Mouse (Mus musculus): ENCODE data around the gene Fndc10. TPM values are rescaled to one million over a fixed set of nuclear protein-coding genes. Genes with fewer than 3 reads are reported as not detected.
"Not testable (repeated sequence)": the region's sequence is repeated elsewhere in the genome, so short reads cannot be mapped to it uniquely, and the experiment has no call there.

Fndc10 gene
- 9.3 and 11.2 TPM in 2 replicates for polyA plus RNA-seq (2016; fragmentation: Nextera tagmentation; extraction: Ambion mirVana)

GRCm38 (mm10) chr4:155694111-155694481, at the start of gene Fndc10:
Gene Fndc10 (plus strand): TSS chr4:155694342.
- H3K27me3 ChIP-seq, result peaks cover 25% of the 10 kb centered on the region
- under 1% methylated on average over 33 of the region's 47 CpGs for WGBS
- H3K4me1 ChIP-seq (replicated peaks), result peaks cover 16% of the 10 kb centered on the region
- H3K4me2 ChIP-seq, result peak within 1 kb of the TSS; percentile 88
- no peaks in the 10 kb centered on the region for H3K9me3 ChIP-seq
- H3K4me3 ChIP-seq (replicated peaks), result peak within 1 kb of the TSS; percentile 79
- H3K27ac ChIP-seq, result peak within 1 kb of the TSS; percentile 64; the same call in 1 of the 2 replicates
- H3K9ac ChIP-seq (replicated peaks), result peak within 1 kb of the TSS; percentile 83
- ATAC-seq (ENCODE audit: insufficient number of reproducible peaks, insufficient read depth, low FRiP score, low TSS enrichment, low read depth), result peak; percentile 58; the same call in 1 of the 2 replicates
- no peaks in the 10 kb centered on the region for H3K36me3 ChIP-seq

- H3K9me3 ChIP-seq, result not testable (repeated sequence)
- 92% methylated on average over 2 of the region's 2 CpGs for WGBS
These were observed 48.8 kb upstream of the Fndc10 start, which contains the start of gene Gm10563 for GRCm38 (mm10) chr4:155645308-155645707. Gene Gm10563 (minus strand): TSS chr4:155645408.

DNA sequence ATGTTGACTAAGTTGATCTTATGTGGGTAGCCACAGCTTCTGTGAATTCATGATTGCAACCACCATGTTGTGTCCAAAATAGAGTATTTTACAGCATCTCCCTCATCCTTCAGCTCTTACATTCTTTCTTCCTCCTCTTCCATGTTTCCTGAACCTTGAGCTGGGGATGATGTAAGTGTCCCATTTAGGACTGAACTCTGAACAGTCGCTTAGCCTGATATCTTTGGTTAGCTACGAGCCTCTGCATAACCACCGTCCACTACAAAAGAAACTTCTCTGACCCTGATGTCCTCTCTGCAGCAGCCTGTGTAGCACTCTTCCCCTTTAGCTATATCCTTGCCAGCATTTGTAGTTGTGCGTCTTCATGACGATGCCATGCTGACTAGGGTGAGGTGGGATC, 48.4 kb upstream of the Fndc10 start:
- no peak overlapping the region for H3K4me3 ChIP-seq (replicated peaks)
- no peak for ATAC-seq (ENCODE audit: insufficient number of reproducible peaks, insufficient read depth, low FRiP score, low TSS enrichment, low read depth)
- H3K9ac ChIP-seq (replicated peaks), result no peak overlapping the region
- peaks cover 2% of the 10 kb centered on the region for H3K27me3 ChIP-seq
- no peaks in the 10 kb centered on the region for H3K4me1 ChIP-seq (replicated peaks)
- H3K4me2 ChIP-seq, result no peak overlapping the region
- WGBS, result 93% methylated on average over 5 of the region's 5 CpGs
- peaks cover 94% of the 10 kb centered on the region for H3K36me3 ChIP-seq
- H3K27ac ChIP-seq, result no peak overlapping the region
- H3K9me3 ChIP-seq, result no peaks in the 10 kb centered on the region

More at GRCm38 (mm10) chr4:155645308-155645707, 48.8 kb upstream of the Fndc10 start, which contains the start of gene Gm10563:
- not testable (repeated sequence) for ATAC-seq (ENCODE audit: insufficient number of reproducible peaks, insufficient read depth, low FRiP score, low TSS enrichment, low read depth); H3K27me3 ChIP-seq; H3K27ac ChIP-seq; H3K4me1 ChIP-seq (replicated peaks); H3K9ac ChIP-seq (replicated peaks); H3K4me2 ChIP-seq; H3K4me3 ChIP-seq (replicated peaks)
- H3K36me3 ChIP-seq, result peaks cover 94% of the 10 kb centered on the region

DNA sequence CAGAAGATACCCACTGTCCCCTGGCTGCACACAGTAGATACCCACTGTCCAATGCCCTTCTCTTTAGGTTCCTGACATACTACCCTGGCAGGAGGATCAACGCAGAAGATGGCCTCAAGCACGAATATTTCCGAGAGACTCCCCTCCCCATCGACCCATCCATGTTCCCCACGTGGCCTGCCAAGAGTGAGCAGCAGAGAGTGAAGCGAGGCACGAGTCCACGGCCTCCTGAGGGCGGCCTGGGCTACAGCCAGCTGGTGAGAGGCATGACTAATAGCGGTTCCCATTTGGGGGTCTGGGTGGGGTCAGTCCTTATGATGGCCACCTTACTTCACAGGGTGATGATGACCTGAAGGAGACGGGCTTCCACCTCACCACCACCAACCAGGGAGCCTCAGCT, 44.8 kb upstream of the Fndc10 start:
- ATAC-seq (ENCODE audit: insufficient number of reproducible peaks, insufficient read depth, low FRiP score, low TSS enrichment, low read depth), result no peak
- 92% methylated on average over 11 of the region's 11 CpGs for WGBS
- H3K36me3 ChIP-seq, result peaks cover 71% of the 10 kb centered on the region

GRCm38 (mm10) chr4:155651553-155652269, 42.4 kb upstream of the Fndc10 start:
- no peak overlapping the region for H3K27ac ChIP-seq
- H3K9ac ChIP-seq (replicated peaks), result no peak overlapping the region; the same call in 1 of the 2 replicates
- peaks cover 36% of the 10 kb centered on the region for H3K4me1 ChIP-seq (replicated peaks)
- WGBS, result 64% methylated on average over 15 of the region's 15 CpGs
- peaks cover 60% of the 10 kb centered on the region for H3K36me3 ChIP-seq
- H3K4me3 ChIP-seq (replicated peaks), result 0 out of 2 replicates have a peak overlapping the region, but pooled peaks have one; percentile 50
- peak overlapping the region; percentile 93; the same call in 1 of the 2 replicates for H3K4me2 ChIP-seq
- peaks cover 62% of the 10 kb centered on the region for H3K27me3 ChIP-seq
- no peak for ATAC-seq (ENCODE audit: insufficient number of reproducible peaks, insufficient read depth, low FRiP score, low TSS enrichment, low read depth)
- H3K9me3 ChIP-seq, result no peaks in the 10 kb centered on the region

More for the DNA sequence above, 44.8 kb upstream of the Fndc10 start:
- Histone ChIP-seq H3K4me3 (replicated peaks) (no peak overlapping the region), H3K27me3 (peaks cover 39% of the 10 kb centered on the region), H3K27ac (no peak overlapping the region), H3K9me3 (no peaks in the 10 kb centered on the region), H3K9ac (replicated peaks) (no peak overlapping the region), H3K4me2 (no peak overlapping the region), H3K4me1 (replicated peaks) (peaks cover 24% of the 10 kb centered on the region)

- Histone ChIP-seq H3K9ac (replicated peaks) (peak overlapping the region; percentile 72), H3K27me3 (peaks cover 68% of the 10 kb centered on the region), H3K4me1 (replicated peaks) (peaks cover 36% of the 10 kb centered on the region), H3K4me3 (replicated peaks) (peak overlapping the region; percentile 50), H3K27ac (no peak overlapping the region), H3K4me2 (peak overlapping the region; percentile 93), H3K9me3 (no peaks in the 10 kb centered on the region), H3K36me3 (peaks cover 61% of the 10 kb centered on the region)
- WGBS, result 16% methylated on average over 36 of the region's 36 CpGs
- ATAC-seq (ENCODE audit: insufficient number of reproducible peaks, insufficient read depth, low FRiP score, low TSS enrichment, low read depth), result 0 out of 2 replicates have a peak, but pooled peaks have one; percentile 1
These were observed 41.7 kb upstream of the Fndc10 start for GRCm38 (mm10) chr4:155652283-155653085.

DNA sequence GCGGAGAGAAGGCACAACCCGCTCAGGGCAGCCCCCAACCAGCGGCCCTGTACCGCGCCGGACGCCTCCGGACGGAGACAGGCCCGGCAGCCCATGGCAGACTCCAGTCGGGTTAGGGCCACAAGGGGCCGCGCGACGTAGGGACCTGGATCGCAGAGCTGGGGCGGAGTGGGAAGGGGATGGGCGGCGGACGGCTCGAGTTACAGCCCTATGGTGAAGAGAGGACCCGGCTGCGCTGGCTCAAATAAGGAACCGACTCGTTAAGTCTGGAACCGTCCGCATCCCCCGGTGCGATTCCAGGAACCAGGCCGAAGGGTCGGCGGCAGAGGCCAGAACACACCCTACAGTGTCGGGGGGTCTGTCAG, 41.1 kb upstream of the Fndc10 start, which contains the start of gene Mmp23:
Mmp23 (minus strand) TSS at position 299 of the 365 bp plus-strand sequence.
- ATAC-seq (ENCODE audit: insufficient number of reproducible peaks, insufficient read depth, low FRiP score, low TSS enrichment, low read depth), result 0 out of 2 replicates have a peak, but pooled peaks have one; percentile 39

GRCm38 (mm10) chr4:155653451-155654182, 40.5 kb upstream of the Fndc10 start:
- Histone ChIP-seq H3K27ac (no peak overlapping the region), H3K4me1 (replicated peaks) (peaks cover 36% of the 10 kb centered on the region), H3K4me2 (peak overlapping the region; percentile 93), H3K27me3 (peaks cover 68% of the 10 kb centered on the region), H3K36me3 (peaks cover 60% of the 10 kb centered on the region), H3K9ac (replicated peaks) (peak overlapping the region; percentile 72), H3K9me3 (no peaks in the 10 kb centered on the region), H3K4me3 (replicated peaks) (peak overlapping the region; percentile 50)
- WGBS, result 1% methylated on average over 31 of the region's 31 CpGs
- 0 out of 2 replicates have a peak, but pooled peaks have one; percentile 10 for ATAC-seq (ENCODE audit: insufficient number of reproducible peaks, insufficient read depth, low FRiP score, low TSS enrichment, low read depth)

More for the DNA sequence above, 41.1 kb upstream of the Fndc10 start, which contains the start of gene Mmp23:
- peak within 1 kb of the TSS; percentile 93 for H3K4me2 ChIP-seq
- peak within 1 kb of the TSS; percentile 50 for H3K4me3 ChIP-seq (replicated peaks)
- whole genome bisulfite sequencing, result under 1% methylated on average over 33 of the region's 33 CpGs
- H3K36me3 ChIP-seq, result peaks cover 61% of the 10 kb centered on the region
- H3K27me3 ChIP-seq, result peaks cover 68% of the 10 kb centered on the region
- H3K9ac ChIP-seq (replicated peaks), result peak within 1 kb of the TSS; percentile 72
- H3K4me1 ChIP-seq (replicated peaks), result peaks cover 36% of the 10 kb centered on the region
- no peak within 1 kb of the TSS for H3K27ac ChIP-seq
- no peaks in the 10 kb centered on the region for H3K9me3 ChIP-seq

- peaks cover 36% of the 10 kb centered on the region for H3K4me1 ChIP-seq (replicated peaks)
- H3K27ac ChIP-seq, result no peak overlapping the region
- peak overlapping the region; percentile 93 for H3K4me2 ChIP-seq
- no peak for ATAC-seq (ENCODE audit: insufficient number of reproducible peaks, insufficient read depth, low FRiP score, low TSS enrichment, low read depth)
- H3K9me3 ChIP-seq, result no peaks in the 10 kb centered on the region
- under 1% methylated on average over 6 of the region's 6 CpGs for WGBS
- peaks cover 68% of the 10 kb centered on the region for H3K27me3 ChIP-seq
- peak overlapping the region; percentile 72; the same call in 1 of the 2 replicates for H3K9ac ChIP-seq (replicated peaks)
- H3K36me3 ChIP-seq, result peaks cover 60% of the 10 kb centered on the region
- peak overlapping the region; percentile 50 for H3K4me3 ChIP-seq (replicated peaks)
These were observed 40.0 kb upstream of the Fndc10 start for GRCm38 (mm10) chr4:155654183-155654455.

DNA sequence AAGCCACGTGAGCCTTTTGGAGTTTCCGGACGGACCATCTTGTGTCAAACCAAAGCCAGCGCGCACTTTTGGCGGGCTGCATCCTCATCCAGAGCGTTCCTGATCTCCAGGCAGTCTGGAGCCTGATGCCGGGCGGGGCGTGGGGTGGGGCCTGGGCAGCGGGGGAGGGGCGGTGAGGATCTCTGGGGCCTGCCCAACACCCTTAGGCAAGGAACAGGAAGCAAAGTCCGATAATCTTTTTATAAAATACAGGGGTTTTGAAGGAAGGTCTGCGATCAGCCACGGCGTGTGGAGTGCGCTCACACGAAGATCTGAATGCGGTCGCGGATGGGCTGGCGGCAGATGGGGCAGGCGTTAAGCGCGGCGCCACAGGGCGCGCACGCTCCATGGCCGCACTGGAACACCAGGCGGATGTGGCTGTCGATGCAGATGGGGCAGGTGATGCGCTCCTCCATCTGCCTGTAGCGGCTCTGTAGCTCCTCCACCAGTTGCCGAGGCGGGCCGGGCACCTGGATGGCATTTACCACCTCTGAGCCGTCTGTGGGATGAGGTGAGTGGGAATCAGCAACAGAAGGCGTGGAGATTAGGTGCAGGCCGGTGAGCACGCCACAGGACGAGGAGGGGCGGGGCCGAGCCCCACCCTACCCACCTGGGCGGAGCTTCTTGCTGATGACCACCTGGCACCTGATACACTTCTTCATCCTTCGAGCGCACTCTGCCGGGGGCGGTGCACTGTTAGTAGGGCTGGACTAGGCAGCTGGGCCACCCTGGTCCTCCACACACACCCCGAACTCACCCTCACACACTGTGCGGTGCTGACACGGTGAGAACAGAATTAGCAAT, 39.5 kb upstream of the Fndc10 start:
- Histone ChIP-seq H3K27ac (no peak overlapping the region), H3K36me3 (peaks cover 60% of the 10 kb centered on the region), H3K9ac (replicated peaks) (peak overlapping the region; percentile 72), H3K4me2 (peak overlapping the region; percentile 93), H3K4me1 (replicated peaks) (peaks cover 36% of the 10 kb centered on the region), H3K9me3 (no peaks in the 10 kb centered on the region), H3K4me3 (replicated peaks) (peak overlapping the region; percentile 50), H3K27me3 (peaks cover 68% of the 10 kb centered on the region)
- 1% methylated on average over 52 of the region's 52 CpGs for WGBS
- ATAC-seq (ENCODE audit: insufficient number of reproducible peaks, insufficient read depth, low FRiP score, low TSS enrichment, low read depth), result peak; percentile 32
